In genomic region chr5:64610146-64610545, GRCm38 (mm10) we compare ENCODE assay signal across 10 mouse cellular contexts.
DNase-seq lines count a peak whose midpoint lies in the region; ATAC-seq and TF ChIP-seq lines count a peak whose summit lies in the region.
"Had no signal": no experiment of that assay in that cellular context is flagged by ENCODE, and none has a peak within 500 bp of the region (broad histone marks: within the 10 kb centered on the region; RNA-seq: fewer than 3 reads in every experiment).

No protein-coding gene starts in this region.

- no peak overlapping the region; the same call in 1 of the 2 replicates for H3K27ac ChIP-seq in forebrain, embryonic 12.5 days
- no peak overlapping the region for H3K27ac ChIP-seq in forebrain, embryonic 15.5 days (replicated peaks)
- peak overlapping the region; percentile 72 for H3K27ac ChIP-seq in liver, embryonic 11.5 days (ENCODE audit: low read depth, low read length)
- peak overlapping the region; percentile 55 for H3K27ac ChIP-seq in embryonic fibroblast, embryonic 13.5 days (ENCODE audit: insufficient read depth, low read length)
- H3K27ac ChIP-seq: hindbrain, embryonic 15.5 days had no signal

- TF ChIP-seq CTCF in embryonic fibroblast, embryonic 13.5 days (IDR thresholded peaks at IDR 0.05; ENCODE audit: borderline replicate concordance, insufficient read depth, low read length): no peak

- no peaks in the 10 kb centered on the region for H3K36me3 ChIP-seq in forebrain, embryonic 12.5 days (replicated peaks)
- no peaks in the 10 kb centered on the region for H3K36me3 ChIP-seq in forebrain, embryonic 15.5 days
- no peaks in the 10 kb centered on the region for H3K36me3 ChIP-seq in liver, embryonic 11.5 days (ENCODE audit: control insufficient read depth, insufficient read depth, low read length)
- H3K36me3 ChIP-seq: hindbrain, embryonic 15.5 days had no signal

- WGBS in forebrain, embryonic 12.5 days: 7% methylated on average over 3 of the region's 3 CpGs
- 14% methylated on average over 3 of the region's 3 CpGs for WGBS in forebrain, embryonic 15.5 days
- WGBS in liver, embryonic 11.5 days: 17% methylated on average over 3 of the region's 3 CpGs

- no peak for TF ChIP-seq POLR2A in embryonic fibroblast, embryonic 13.5 days (IDR thresholded peaks at IDR 0.05; ENCODE audit: low read depth, low read length)

- H3K4me3 ChIP-seq in forebrain, embryonic 12.5 days (replicated peaks): no peak overlapping the region
- no peak overlapping the region for H3K4me3 ChIP-seq in forebrain, embryonic 15.5 days
- H3K4me3 ChIP-seq in liver, embryonic 11.5 days (ENCODE audit: low read depth, low read length): no peak overlapping the region
- no peak overlapping the region for H3K4me3 ChIP-seq in embryonic fibroblast, embryonic 13.5 days (ENCODE audit: insufficient read depth, low read length)
- H3K4me3 ChIP-seq: hindbrain, embryonic 15.5 days had no signal

- H3K27me3 ChIP-seq in forebrain, embryonic 12.5 days: no peaks in the 10 kb centered on the region
- H3K27me3 ChIP-seq in forebrain, embryonic 15.5 days: no peaks in the 10 kb centered on the region
- H3K27me3 ChIP-seq in liver, embryonic 11.5 days (replicated peaks; ENCODE audit: control insufficient read depth, insufficient read depth, low read length): no peaks in the 10 kb centered on the region
- H3K27me3 ChIP-seq: hindbrain, embryonic 15.5 days had no signal

- peak; percentile 56 for ATAC-seq in forebrain, embryonic 12.5 days (ENCODE audit: low FRiP score)
- ATAC-seq in forebrain, embryonic 15.5 days (replicated peaks): no peak
- no peak; the same call in 1 of the 2 replicates for ATAC-seq in liver, embryonic 11.5 days (replicated peaks; ENCODE audit: low FRiP score)
- ATAC-seq in megakaryocyte, adult 5-6 weeks (ENCODE audit: poor library complexity, severe bottlenecking): 0 out of 2 replicates have a peak, but pooled peaks have one; percentile 35

- H3K9me3 ChIP-seq in forebrain, embryonic 12.5 days: no peaks in the 10 kb centered on the region
- H3K9me3 ChIP-seq in forebrain, embryonic 15.5 days: no peaks in the 10 kb centered on the region
- no peaks in the 10 kb centered on the region for H3K9me3 ChIP-seq in liver, embryonic 11.5 days (ENCODE audit: control insufficient read depth, low read length)
- H3K9me3 ChIP-seq: hindbrain, embryonic 15.5 days had no signal

- peak overlapping the region; percentile 21 for H3K4me2 ChIP-seq in forebrain, embryonic 12.5 days
- no peak overlapping the region for H3K4me2 ChIP-seq in forebrain, embryonic 15.5 days (replicated peaks)
- peak overlapping the region; percentile 35 for H3K4me2 ChIP-seq in liver, embryonic 11.5 days
- H3K4me2 ChIP-seq: hindbrain, embryonic 15.5 days had no signal

- H3K9ac ChIP-seq in forebrain, embryonic 12.5 days: no peak overlapping the region
- H3K9ac ChIP-seq in forebrain, embryonic 15.5 days (replicated peaks): no peak overlapping the region
- H3K9ac ChIP-seq in liver, embryonic 11.5 days (ENCODE audit: low read depth, low read length): peak overlapping the region; percentile 32
- H3K9ac ChIP-seq: hindbrain, embryonic 15.5 days had no signal

- DNase-seq in liver, embryonic 11.5 days (ENCODE audit: low spot score): no peak
- no peak for DNase-seq in liver
- no peak for DNase-seq in frontal cortex, postnatal 36 days (ENCODE audit: low spot score in 2 of 2)
- DNase-seq in adrenal gland, postnatal 25 days: no peak
- DNase-seq: cerebellum, adult 9-11 months had no signal

- H3K4me1 ChIP-seq in forebrain, embryonic 12.5 days: peaks cover 14% of the 10 kb centered on the region
- peaks cover 9% of the 10 kb centered on the region for H3K4me1 ChIP-seq in forebrain, embryonic 15.5 days
- peaks cover 24% of the 10 kb centered on the region for H3K4me1 ChIP-seq in liver, embryonic 11.5 days (replicated peaks; ENCODE audit: control insufficient read depth, insufficient read depth, low read length)
- H3K4me1 ChIP-seq in embryonic fibroblast, embryonic 13.5 days (ENCODE audit: control insufficient read depth, insufficient read depth, low read length): peaks cover 9% of the 10 kb centered on the region

Comparison
In these comparisons a context has a peak if more than half of its experiments do, and no peak if none do; other contexts are left out.
1. ATAC-seq: peak in forebrain, embryonic 12.5 days (single experiment) and megakaryocyte, adult 5-6 weeks (single experiment); none in forebrain, embryonic 15.5 days (single experiment) and liver, embryonic 11.5 days (single experiment).
2. H3K27ac ChIP-seq: peak in liver, embryonic 11.5 days (single experiment) and embryonic fibroblast, embryonic 13.5 days (single experiment); none in forebrain, embryonic 12.5 days (single experiment) and forebrain, embryonic 15.5 days (single experiment).